Mouse (Mus musculus): ENCODE measurements around the gene Kif2a. TPM values are rescaled to one million over a fixed set of nuclear protein-coding genes. Genes with fewer than 3 reads are reported as not detected.
"Not testable (repeated sequence)": the region's sequence is repeated elsewhere in the genome, so short reads cannot be mapped to it uniquely, and the experiment has no call there.

Kif2a gene
- polyA plus RNA-seq, 1 experiment from 2014 or later, result 30.0 TPM

GRCm38 (mm10) chr13:107013926-107014325 lies 8.0 kb downstream of the Kif2a start:
- ATAC-seq, result no peak
- WGBS (ENCODE audit: insufficient replicate concordance), result 67% methylated on average over 2 of the region's 2 CpGs
- H3K4me2 ChIP-seq, result no peak overlapping the region
- no peak overlapping the region for H3K4me3 ChIP-seq
- H3K27ac ChIP-seq, result peak overlapping the region; percentile 1; the same call in 1 of the 2 replicates
- no peaks in the 10 kb centered on the region for H3K27me3 ChIP-seq (replicated peaks)
- H3K4me1 ChIP-seq, result peaks cover 91% of the 10 kb centered on the region
- H3K36me3 ChIP-seq, result peaks cover 38% of the 10 kb centered on the region
- H3K9me3 ChIP-seq (replicated peaks), result no peaks in the 10 kb centered on the region
- no peak overlapping the region for H3K9ac ChIP-seq

GRCm38 (mm10) chr13:107011618-107012017 lies 10.3 kb downstream of the Kif2a start:
- Histone ChIP-seq H3K27ac (no peak overlapping the region), H3K4me3 (no peak overlapping the region), H3K36me3 (peaks cover 15% of the 10 kb centered on the region), H3K9me3 (replicated peaks) (no peaks in the 10 kb centered on the region), H3K4me2 (no peak overlapping the region), H3K4me1 (peaks cover 89% of the 10 kb centered on the region), H3K9ac (no peak overlapping the region), H3K27me3 (replicated peaks) (no peaks in the 10 kb centered on the region)
- 67% methylated on average over 2 of the region's 2 CpGs for WGBS (ENCODE audit: insufficient replicate concordance)
- ATAC-seq, result 0 out of 2 replicates have a peak, but pooled peaks have one; percentile 57

GRCm38 (mm10) chr13:107008174-107008573 lies 13.8 kb downstream of the Kif2a start:
- peak; percentile 43; the same call in 1 of the 2 replicates for ATAC-seq
- Histone ChIP-seq H3K9me3 (replicated peaks) (no peaks in the 10 kb centered on the region), H3K4me2 (peak overlapping the region; percentile 34), H3K9ac (0 out of 2 replicates have a peak overlapping the region, but pooled peaks have one; percentile 30), H3K36me3 (no peaks in the 10 kb centered on the region), H3K27me3 (replicated peaks) (no peaks in the 10 kb centered on the region), H3K4me1 (peaks cover 78% of the 10 kb centered on the region), H3K4me3 (no peak overlapping the region), H3K27ac (peak overlapping the region; percentile 60)
- 51% methylated on average over 4 of the region's 4 CpGs for WGBS (ENCODE audit: insufficient replicate concordance)

GRCm38 (mm10) chr13:107003211-107003610 lies 18.7 kb downstream of the Kif2a start:
- H3K36me3 ChIP-seq, result no peaks in the 10 kb centered on the region
- WGBS (ENCODE audit: insufficient replicate concordance), result 85% methylated on average over 2 of the region's 2 CpGs
- no peak for ATAC-seq
- peak overlapping the region; percentile 5 for H3K27ac ChIP-seq
- H3K9ac ChIP-seq, result no peak overlapping the region
- peaks cover 81% of the 10 kb centered on the region for H3K4me1 ChIP-seq
- H3K4me2 ChIP-seq, result no peak overlapping the region
- no peak overlapping the region for H3K4me3 ChIP-seq
- no peaks in the 10 kb centered on the region for H3K27me3 ChIP-seq (replicated peaks)
- no peaks in the 10 kb centered on the region for H3K9me3 ChIP-seq (replicated peaks)

- Histone ChIP-seq H3K27me3 (replicated peaks) (no peaks in the 10 kb centered on the region), H3K27ac (peak overlapping the region; percentile 94), H3K4me2 (peak overlapping the region; percentile 60)
These were observed 23.3 kb downstream of the Kif2a start for GRCm38 (mm10) chr13:106998671-106999070.

GRCm38 (mm10) chr13:106998026-106998425 lies 23.9 kb downstream of the Kif2a start:
- H3K27ac ChIP-seq, result peak overlapping the region; percentile 94

More at GRCm38 (mm10) chr13:106998671-106999070, 23.3 kb downstream of the Kif2a start:
- ATAC-seq, result peak; percentile 99
- Histone ChIP-seq H3K4me3 (no peak overlapping the region; the same call in 1 of the 2 replicates), H3K4me1 (peaks cover 95% of the 10 kb centered on the region), H3K36me3 (peaks cover 17% of the 10 kb centered on the region; the same call in 1 of the 2 replicates), H3K9ac (peak overlapping the region; percentile 42; the same call in 1 of the 2 replicates), H3K9me3 (replicated peaks) (no peaks in the 10 kb centered on the region)
- WGBS (ENCODE audit: insufficient replicate concordance), result 13% methylated on average over 5 of the region's 5 CpGs

GRCm38 (mm10) chr13:106997557-106997956 lies 24.4 kb downstream of the Kif2a start:
- H3K4me1 ChIP-seq, result peaks cover 84% of the 10 kb centered on the region
- not testable (repeated sequence) for H3K9me3 ChIP-seq (replicated peaks); H3K27me3 ChIP-seq (replicated peaks); H3K4me3 ChIP-seq; ATAC-seq
- peak overlapping the region; percentile 44 for H3K9ac ChIP-seq
- peak overlapping the region; percentile 60 for H3K4me2 ChIP-seq
- H3K36me3 ChIP-seq, result peaks cover 28% of the 10 kb centered on the region
- WGBS (ENCODE audit: insufficient replicate concordance), result 70% methylated on average over 4 of the region's 4 CpGs
- peak overlapping the region; percentile 94 for H3K27ac ChIP-seq

More at GRCm38 (mm10) chr13:106998026-106998425, 23.9 kb downstream of the Kif2a start:
- H3K36me3 ChIP-seq, result peaks cover 23% of the 10 kb centered on the region
- H3K4me3 ChIP-seq, result no peak overlapping the region
- H3K4me1 ChIP-seq, result peaks cover 88% of the 10 kb centered on the region
- 74% methylated on average over 2 of the region's 2 CpGs for WGBS (ENCODE audit: insufficient replicate concordance)
- no peak for ATAC-seq
- H3K4me2 ChIP-seq, result peak overlapping the region; percentile 60
- no peaks in the 10 kb centered on the region for H3K9me3 ChIP-seq (replicated peaks)
- no peaks in the 10 kb centered on the region for H3K27me3 ChIP-seq (replicated peaks)
- H3K9ac ChIP-seq, result peak overlapping the region; percentile 42

- H3K27ac ChIP-seq, result peak overlapping the region; percentile 94
- H3K9ac ChIP-seq, result peak overlapping the region; percentile 44; the same call in 1 of the 2 replicates
- no peak for ATAC-seq
- H3K4me3 ChIP-seq, result no peak overlapping the region
- WGBS (ENCODE audit: insufficient replicate concordance), result 38% methylated on average over 2 of the region's 2 CpGs
- H3K4me2 ChIP-seq, result peak overlapping the region; percentile 60
- H3K36me3 ChIP-seq, result peaks cover 34% of the 10 kb centered on the region
- peaks cover 78% of the 10 kb centered on the region for H3K4me1 ChIP-seq
- no peaks in the 10 kb centered on the region for H3K9me3 ChIP-seq (replicated peaks)
- no peaks in the 10 kb centered on the region for H3K27me3 ChIP-seq (replicated peaks)
These were observed 25.0 kb downstream of the Kif2a start for GRCm38 (mm10) chr13:106996891-106997290.

- 89% methylated on average over 4 of the region's 4 CpGs for WGBS (ENCODE audit: insufficient replicate concordance)
- no peak for ATAC-seq
- Histone ChIP-seq H3K4me1 (no peaks in the 10 kb centered on the region), H3K36me3 (peaks cover 74% of the 10 kb centered on the region), H3K4me2 (no peak overlapping the region), H3K9me3 (replicated peaks) (no peaks in the 10 kb centered on the region), H3K9ac (no peak overlapping the region), H3K27ac (no peak overlapping the region), H3K27me3 (replicated peaks) (no peaks in the 10 kb centered on the region), H3K4me3 (no peak overlapping the region)
These were observed 60.4 kb downstream of the Kif2a start for GRCm38 (mm10) chr13:106961496-106961895.

GRCm38 (mm10) chr13:106960557-106960956 lies 61.4 kb downstream of the Kif2a start:
- Histone ChIP-seq H3K9ac (no peak overlapping the region), H3K27ac (no peak overlapping the region), H3K4me2 (no peak overlapping the region), H3K4me3 (no peak overlapping the region), H3K27me3 (replicated peaks) (no peaks in the 10 kb centered on the region), H3K4me1 (no peaks in the 10 kb centered on the region), H3K9me3 (replicated peaks) (no peaks in the 10 kb centered on the region), H3K36me3 (peaks cover 78% of the 10 kb centered on the region)
- no peak for ATAC-seq
- WGBS (ENCODE audit: insufficient replicate concordance), result 84% methylated on average over 3 of the region's 3 CpGs

GRCm38 (mm10) chr13:106958286-106958685 lies 63.6 kb downstream of the Kif2a start:
- WGBS (ENCODE audit: insufficient replicate concordance), result 87% methylated on average over 3 of the region's 3 CpGs
- Histone ChIP-seq H3K4me1 (no peaks in the 10 kb centered on the region), H3K36me3 (peaks cover 81% of the 10 kb centered on the region), H3K9me3 (replicated peaks) (no peaks in the 10 kb centered on the region), H3K4me3 (no peak overlapping the region), H3K4me2 (no peak overlapping the region), H3K9ac (no peak overlapping the region), H3K27ac (no peak overlapping the region), H3K27me3 (replicated peaks) (no peaks in the 10 kb centered on the region)
- no peak for ATAC-seq

GRCm38 (mm10) chr13:106957554-106957953 lies 64.4 kb downstream of the Kif2a start:
- Histone ChIP-seq H3K27ac (no peak overlapping the region), H3K4me3 (no peak overlapping the region), H3K9ac (no peak overlapping the region), H3K27me3 (replicated peaks) (no peaks in the 10 kb centered on the region), H3K4me1 (no peaks in the 10 kb centered on the region), H3K4me2 (no peak overlapping the region), H3K36me3 (peaks cover 81% of the 10 kb centered on the region), H3K9me3 (replicated peaks) (no peaks in the 10 kb centered on the region)
- no peak for ATAC-seq
- WGBS (ENCODE audit: insufficient replicate concordance), result 83% methylated on average over 4 of the region's 4 CpGs

- no peaks in the 10 kb centered on the region for H3K9me3 ChIP-seq (replicated peaks)
- no peak for ATAC-seq
- H3K9ac ChIP-seq, result no peak overlapping the region
- no peaks in the 10 kb centered on the region for H3K27me3 ChIP-seq (replicated peaks)
- WGBS (ENCODE audit: insufficient replicate concordance), result 81% methylated on average over 3 of the region's 3 CpGs
- H3K4me1 ChIP-seq, result 0 out of 2 replicates have a peak, but pooled peaks cover 1% of the 10 kb centered on the region
- H3K4me2 ChIP-seq, result no peak overlapping the region
- H3K36me3 ChIP-seq, result peaks cover 84% of the 10 kb centered on the region
- H3K27ac ChIP-seq, result no peak overlapping the region
- no peak overlapping the region for H3K4me3 ChIP-seq
These were observed 67.0 kb downstream of the Kif2a start for GRCm38 (mm10) chr13:106954880-106955279.

Measured in liver, embryonic 12.5 days (tissue).